9 mouse cellular contexts compared by ENCODE assay signal in genomic region chr7:45798931-45799330, GRCm38 (mm10). TPM values are rescaled to one million over a fixed set of nuclear protein-coding genes. Genes with fewer than 3 reads are reported as not detected.
DNase-seq lines count a peak whose midpoint lies in the region; ATAC-seq lines count a peak whose summit lies in the region.
"Had no signal": no experiment of that assay in that cellular context is flagged by ENCODE, and none has a peak within 500 bp of the region (broad histone marks: within the 10 kb centered on the region; RNA-seq: fewer than 3 reads in every experiment).

No protein-coding gene starts in this region.

- WGBS in heart, embryonic 10.5 days = 41% methylated on average over 7 of the region's 7 CpGs
- 53% methylated on average over 7 of the region's 7 CpGs for WGBS in limb, embryonic 10.5 days
- WGBS in stomach, embryonic 14.5 days = 59% methylated on average over 7 of the region's 7 CpGs

- peaks cover 29% of the 10 kb centered on the region for H3K4me1 ChIP-seq in heart, embryonic 10.5 days
- peaks cover 40% of the 10 kb centered on the region for H3K4me1 ChIP-seq in megakaryocyte, embryonic 14.5 days
- peaks cover 33% of the 10 kb centered on the region for H3K4me1 ChIP-seq in limb, embryonic 10.5 days
- H3K4me1 ChIP-seq in stomach, embryonic 14.5 days (ENCODE audit: control insufficient read depth, insufficient read depth, low read length) = peaks cover 16% of the 10 kb centered on the region; the same call in 1 of the 2 replicates

- H3K9me3 ChIP-seq in heart, embryonic 10.5 days = no peaks in the 10 kb centered on the region
- no peaks in the 10 kb centered on the region for H3K9me3 ChIP-seq in megakaryocyte, embryonic 14.5 days
- no peaks in the 10 kb centered on the region for H3K9me3 ChIP-seq in limb, embryonic 10.5 days (replicated peaks)
- no peaks in the 10 kb centered on the region for H3K9me3 ChIP-seq in stomach, embryonic 14.5 days (ENCODE audit: control insufficient read depth, low read depth, low read length)

- peak overlapping the region; percentile 73 for H3K4me2 ChIP-seq in stomach, embryonic 14.5 days (replicated peaks; ENCODE audit: low read depth, low read length)

- peaks cover 75% of the 10 kb centered on the region for H3K27me3 ChIP-seq in heart, embryonic 10.5 days (ENCODE audit: insufficient read depth, poor library complexity, severe bottlenecking)
- peaks cover 65% of the 10 kb centered on the region for H3K27me3 ChIP-seq in megakaryocyte, embryonic 14.5 days (replicated peaks)
- peaks cover 70% of the 10 kb centered on the region for H3K27me3 ChIP-seq in limb, embryonic 10.5 days (ENCODE audit: low read depth, poor library complexity, severe bottlenecking)
- peaks cover 8% of the 10 kb centered on the region; the same call in 1 of the 2 replicates for H3K27me3 ChIP-seq in stomach, embryonic 14.5 days (ENCODE audit: control insufficient read depth, insufficient read depth, low read length)

- H3K4me3 ChIP-seq in heart, embryonic 10.5 days = peak overlapping the region; percentile 68
- peak overlapping the region; percentile 92 for H3K4me3 ChIP-seq in megakaryocyte, embryonic 14.5 days (replicated peaks)
- H3K4me3 ChIP-seq in limb, embryonic 10.5 days = peak overlapping the region; percentile 62; the same call in 1 of the 2 replicates
- peak overlapping the region; percentile 40 for H3K4me3 ChIP-seq in stomach, embryonic 14.5 days (ENCODE audit: low read depth, low read length)

- intact Hi-C loops in heart, postnatal 10 days (cut with DNase I) = no loop called here
- intact Hi-C loops in gastrocnemius, postnatal 36 days (cut with DNase I) = no loop called here

- no peak for ATAC-seq in megakaryocyte, adult 5-6 weeks (ENCODE audit: poor library complexity, severe bottlenecking)
- no peak for ATAC-seq in stomach, embryonic 14.5 days (ENCODE audit: insufficient number of reproducible peaks, insufficient read depth, low FRiP score, low read depth)

- DNase-seq in heart, embryonic 10.5 days (ENCODE audit: low spot score) = no peak
- DNase-seq in heart, postnatal 10 days = no peak
- DNase-seq in limb, embryonic 10.5 days (ENCODE audit: low spot score) = no peak
- DNase-seq in cerebellum, postnatal 14 days = no peak
- no peak for DNase-seq in gastrocnemius, postnatal 36 days
- DNase-seq: left cerebral cortex, postnatal 4 days had no signal

- H3K9ac ChIP-seq in stomach, embryonic 14.5 days (replicated peaks; ENCODE audit: low read depth, low read length) = no peak overlapping the region

- peaks cover 16% of the 10 kb centered on the region; the same call in 1 of the 2 replicates for H3K36me3 ChIP-seq in heart, embryonic 10.5 days
- no peaks in the 10 kb centered on the region for H3K36me3 ChIP-seq in megakaryocyte, embryonic 14.5 days (replicated peaks; ENCODE audit: low read length)
- H3K36me3 ChIP-seq in limb, embryonic 10.5 days = peaks cover 57% of the 10 kb centered on the region
- no peaks in the 10 kb centered on the region for H3K36me3 ChIP-seq in stomach, embryonic 14.5 days (ENCODE audit: control insufficient read depth, insufficient read depth, low read length)

- no peak overlapping the region for H3K27ac ChIP-seq in heart, embryonic 10.5 days
- no peak overlapping the region for H3K27ac ChIP-seq in limb, embryonic 10.5 days
- H3K27ac ChIP-seq in stomach, embryonic 14.5 days (ENCODE audit: low read length) = no peak overlapping the region

RNA-seq across cellular contexts. Expression of gene Sult2b1, which starts 14.5 kb away (rescaled TPM):
- 0.46 and 0.79 TPM in 2 replicates for polyA plus RNA-seq in heart, embryonic 10.5 days (2016; fragmentation: Nextera tagmentation; extraction: Ambion mirVana)
- total RNA-seq in heart, postnatal 10 days (2021) = not detected
- 1.00 TPM in 1 of 2 replicates, not detected in the other for polyA plus RNA-seq in megakaryocyte, embryonic 14.5 days (2012; ENCODE audit: insufficient read depth, low replicate concordance)
- total RNA-seq in megakaryocyte, adult 5-6 weeks (2015) = not detected in 2 replicates
- not detected in 2 replicates for total RNA-seq in megakaryocyte, adult 5-6 weeks (2017)
- 1.8 and 2.1 TPM in 2 replicates for polyA plus RNA-seq in limb, embryonic 10.5 days (2016; fragmentation: Nextera tagmentation; extraction: Ambion mirVana)
- 2.8 and 3.6 TPM in 2 replicates for polyA plus RNA-seq in stomach, embryonic 14.5 days (2014; fragmentation: Nextera tagmentation; extraction: Ambion mirVana)
- not detected for total RNA-seq in gastrocnemius, postnatal 36 days (2021)

RNA-seq across cellular contexts. Expression of gene Lmtk3, which starts 15.4 kb away (rescaled TPM):
- polyA plus RNA-seq in heart, embryonic 10.5 days (2016; fragmentation: Nextera tagmentation; extraction: Ambion mirVana) = 0.57 and 1.8 TPM in 2 replicates
- total RNA-seq in heart, postnatal 10 days (2021) = under 1 TPM; 0.22 to 0.30 TPM
- polyA plus RNA-seq in megakaryocyte, embryonic 14.5 days (2012; ENCODE audit: insufficient read depth, low replicate concordance) = 0.67 and 0.79 TPM in 2 replicates
- 0.09 TPM in 1 of 2 replicates, not detected in the other for total RNA-seq in megakaryocyte, adult 5-6 weeks (2015)
- total RNA-seq in megakaryocyte, adult 5-6 weeks (2017) = not detected in 2 replicates
- polyA plus RNA-seq in limb, embryonic 10.5 days (2016; fragmentation: Nextera tagmentation; extraction: Ambion mirVana) = 2.2 and 3.2 TPM in 2 replicates
- 2.5 and 3.3 TPM in 2 replicates for polyA plus RNA-seq in stomach, embryonic 14.5 days (2014; fragmentation: Nextera tagmentation; extraction: Ambion mirVana)
- total RNA-seq in gastrocnemius, postnatal 36 days (2021) = not detected

RNA-seq across cellular contexts. Expression of gene Cyth2, which starts 15.4 kb away (rescaled TPM):
- 99.1 and 124 TPM in 2 replicates for polyA plus RNA-seq in heart, embryonic 10.5 days (2016; fragmentation: Nextera tagmentation; extraction: Ambion mirVana)
- 10 to 100 TPM; 91.1 to 95.1 TPM for total RNA-seq in heart, postnatal 10 days (2021)
- 157 and 160 TPM in 2 replicates for polyA plus RNA-seq in megakaryocyte, embryonic 14.5 days (2012; ENCODE audit: insufficient read depth, low replicate concordance)
- 23.9 and 28.1 TPM in 2 replicates for total RNA-seq in megakaryocyte, adult 5-6 weeks (2015)
- total RNA-seq in megakaryocyte, adult 5-6 weeks (2017) = 41.4 and 44.2 TPM in 2 replicates
- 170 TPM in 2 replicates for polyA plus RNA-seq in limb, embryonic 10.5 days (2016; fragmentation: Nextera tagmentation; extraction: Ambion mirVana)
- 89.3 and 92.6 TPM in 2 replicates for polyA plus RNA-seq in stomach, embryonic 14.5 days (2014; fragmentation: Nextera tagmentation; extraction: Ambion mirVana)
- total RNA-seq in gastrocnemius, postnatal 36 days (2021) = 10 to 100 TPM; 32.6 to 33.4 TPM

RNA-seq across cellular contexts. Expression of gene Kcnj14, which starts 25.7 kb away (rescaled TPM):
- 0.90 and 1.4 TPM in 2 replicates for polyA plus RNA-seq in heart, embryonic 10.5 days (2016; fragmentation: Nextera tagmentation; extraction: Ambion mirVana)
- under 1 TPM; 0.69 to 0.74 TPM for total RNA-seq in heart, postnatal 10 days (2021)
- polyA plus RNA-seq in megakaryocyte, embryonic 14.5 days (2012; ENCODE audit: insufficient read depth, low replicate concordance) = 0.08 and 0.82 TPM in 2 replicates
- total RNA-seq in megakaryocyte, adult 5-6 weeks (2015) = not detected in 2 replicates
- total RNA-seq in megakaryocyte, adult 5-6 weeks (2017) = 0.16 TPM in 1 of 2 replicates, not detected in the other
- 1.2 and 1.4 TPM in 2 replicates for polyA plus RNA-seq in limb, embryonic 10.5 days (2016; fragmentation: Nextera tagmentation; extraction: Ambion mirVana)
- 1.3 and 1.4 TPM in 2 replicates for polyA plus RNA-seq in stomach, embryonic 14.5 days (2014; fragmentation: Nextera tagmentation; extraction: Ambion mirVana)
- total RNA-seq in gastrocnemius, postnatal 36 days (2021) = under 1 TPM; 0.15 to 0.27 TPM

RNA-seq across cellular contexts. Expression of gene Grwd1, which starts 31.8 kb away (rescaled TPM):
- 69.8 and 97.9 TPM in 2 replicates for polyA plus RNA-seq in heart, embryonic 10.5 days (2016; fragmentation: Nextera tagmentation; extraction: Ambion mirVana)
- total RNA-seq in heart, postnatal 10 days (2021) = 10 to 100 TPM; 14.6 to 17.1 TPM
- polyA plus RNA-seq in megakaryocyte, embryonic 14.5 days (2012; ENCODE audit: insufficient read depth, low replicate concordance) = 6.0 and 20.5 TPM in 2 replicates
- 3.5 and 6.5 TPM in 2 replicates for total RNA-seq in megakaryocyte, adult 5-6 weeks (2015)
- 2.6 and 3.9 TPM in 2 replicates for total RNA-seq in megakaryocyte, adult 5-6 weeks (2017)
- polyA plus RNA-seq in limb, embryonic 10.5 days (2016; fragmentation: Nextera tagmentation; extraction: Ambion mirVana) = 116 and 156 TPM in 2 replicates
- polyA plus RNA-seq in stomach, embryonic 14.5 days (2014; fragmentation: Nextera tagmentation; extraction: Ambion mirVana) = 62.7 and 69.6 TPM in 2 replicates
- 10 to 100 TPM; 11.8 to 14.5 TPM for total RNA-seq in gastrocnemius, postnatal 36 days (2021)

Comparison
In these comparisons a context has a peak if more than half of its experiments do, and no peak if none do; other contexts are left out.
1. H3K4me3 ChIP-seq: peak in every context shown above with its lines; median percentile 92 in megakaryocyte, embryonic 14.5 days; 68 in heart, embryonic 10.5 days; 62 in limb, embryonic 10.5 days; 40 in stomach, embryonic 14.5 days.